In the genomic region with DNA sequence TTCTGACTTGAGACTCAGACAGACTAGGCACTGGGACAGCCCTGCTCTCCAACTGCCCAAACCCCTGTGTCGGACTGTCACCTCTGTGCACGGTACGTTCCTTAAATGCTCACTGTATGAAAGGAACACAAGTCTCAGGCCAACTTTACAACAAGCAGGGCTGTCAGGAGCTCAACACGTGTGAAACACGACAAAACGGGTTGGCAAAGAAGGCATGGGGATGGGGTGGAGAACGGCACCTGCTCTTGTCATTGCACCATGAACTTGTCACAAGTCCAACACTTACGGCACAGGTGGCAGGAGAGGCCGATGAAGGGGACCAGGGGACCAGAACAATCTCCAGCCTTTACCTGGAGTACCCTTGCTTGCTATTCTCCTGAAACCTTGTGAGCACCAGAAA, we compare ENCODE assay signal across 27 mouse cellular contexts.
DNase-seq lines count a peak whose midpoint lies in the region; ATAC-seq and TF ChIP-seq lines count a peak whose summit lies in the region.
"Had no signal": no experiment of that assay in that cellular context is flagged by ENCODE, and none has a peak within 500 bp of the region (broad histone marks: within the 10 kb centered on the region; RNA-seq: fewer than 3 reads in every experiment).

No protein-coding gene starts in this region.

- H3K4me1 ChIP-seq in kidney, postnatal 0 days (replicated peaks; ENCODE audit: insufficient read depth, low read length): no peaks in the 10 kb centered on the region; the same call in 1 of the 2 replicates
- H3K4me1 ChIP-seq in intestine, embryonic 16.5 days (ENCODE audit: control insufficient read depth, insufficient read depth, low read length): peaks cover 23% of the 10 kb centered on the region
- peaks cover 18% of the 10 kb centered on the region for H3K4me1 ChIP-seq in liver, embryonic 12.5 days
- H3K4me1 ChIP-seq in small intestine, adult 2 months (ENCODE audit: control insufficient read depth, insufficient read depth, insufficient read length, low read length): peaks cover 15% of the 10 kb centered on the region; the same call in 1 of the 2 replicates
- peaks cover 16% of the 10 kb centered on the region for H3K4me1 ChIP-seq in cerebellum, adult 2 months (ENCODE audit: control insufficient read depth, insufficient read depth, low read length)
- H3K4me1 ChIP-seq: hindbrain, embryonic 15.5 days; limb, embryonic 10.5 days had no signal

- peaks cover 19% of the 10 kb centered on the region for H3K36me3 ChIP-seq in kidney, postnatal 0 days (ENCODE audit: insufficient read depth, low read length)
- H3K36me3 ChIP-seq in intestine, embryonic 16.5 days (ENCODE audit: control insufficient read depth, insufficient read depth, low read length): peaks cover 10% of the 10 kb centered on the region; the same call in 1 of the 2 replicates
- H3K36me3 ChIP-seq in liver, embryonic 12.5 days: peaks cover 89% of the 10 kb centered on the region
- peaks cover 47% of the 10 kb centered on the region for H3K36me3 ChIP-seq in small intestine, adult 2 months (ENCODE audit: control insufficient read depth, insufficient read depth, low read length)

- 0 out of 2 replicates have a peak overlapping the region, but pooled peaks have one; percentile 4 for H3K9ac ChIP-seq in kidney, postnatal 0 days (ENCODE audit: low read depth, low read length)
- H3K9ac ChIP-seq in intestine, embryonic 16.5 days (ENCODE audit: low read depth, low read length): peak overlapping the region; percentile 25; the same call in 1 of the 2 replicates
- no peak overlapping the region for H3K9ac ChIP-seq in liver, embryonic 12.5 days
- H3K9ac ChIP-seq: hindbrain, embryonic 15.5 days; limb, embryonic 15.5 days; lung, embryonic 15.5 days; midbrain, embryonic 13.5 days; neural tube, embryonic 15.5 days had no signal

- no peak overlapping the region for H3K4me2 ChIP-seq in kidney, postnatal 0 days (ENCODE audit: low read length)
- H3K4me2 ChIP-seq in intestine, embryonic 16.5 days (ENCODE audit: low read depth, low read length): peak overlapping the region; percentile 11; the same call in 1 of the 2 replicates
- no peak overlapping the region for H3K4me2 ChIP-seq in liver, embryonic 12.5 days
- H3K4me2 ChIP-seq: hindbrain, embryonic 15.5 days; limb, embryonic 15.5 days; lung, embryonic 15.5 days; midbrain, embryonic 13.5 days; neural tube, embryonic 15.5 days had no signal

- no peaks in the 10 kb centered on the region for H3K27me3 ChIP-seq in kidney, postnatal 0 days (ENCODE audit: insufficient read depth, low read length)
- no peaks in the 10 kb centered on the region for H3K27me3 ChIP-seq in intestine, embryonic 16.5 days (replicated peaks; ENCODE audit: control insufficient read depth, insufficient read depth, low read length)
- H3K27me3 ChIP-seq in liver, embryonic 12.5 days (replicated peaks): no peaks in the 10 kb centered on the region
- H3K27me3 ChIP-seq in small intestine, adult 2 months (ENCODE audit: control insufficient read depth, insufficient read depth, low read length): no peaks in the 10 kb centered on the region
- H3K27me3 ChIP-seq in cerebellum, adult 2 months (ENCODE audit: control insufficient read depth, insufficient read depth, low read length): no peaks in the 10 kb centered on the region
- H3K27me3 ChIP-seq: hindbrain, embryonic 15.5 days; limb, embryonic 15.5 days; lung, embryonic 15.5 days; midbrain, embryonic 13.5 days; neural tube, embryonic 15.5 days had no signal

- H3K27ac ChIP-seq in kidney, postnatal 0 days: peak overlapping the region; percentile 40
- H3K27ac ChIP-seq in intestine, embryonic 16.5 days (ENCODE audit: low read length): peak overlapping the region; percentile 81
- H3K27ac ChIP-seq in liver, embryonic 12.5 days: 0 out of 2 replicates have a peak overlapping the region, but pooled peaks have one; percentile 5
- peak overlapping the region; percentile 45; the same call in 1 of the 2 replicates for H3K27ac ChIP-seq in small intestine, adult 2 months (ENCODE audit: insufficient read depth, low read depth, low read length)
- no peak overlapping the region for H3K27ac ChIP-seq in cerebellum, adult 2 months (ENCODE audit: insufficient read depth, low read length)
- H3K27ac ChIP-seq: heart, adult 2 months; hindbrain, embryonic 10.5 days; hindbrain, embryonic 15.5 days; limb, embryonic 10.5 days; limb, embryonic 15.5 days; lung, embryonic 15.5 days; midbrain, embryonic 13.5 days; neural tube, embryonic 15.5 days had no signal

- no peaks in the 10 kb centered on the region for H3K9me3 ChIP-seq in kidney, postnatal 0 days (replicated peaks; ENCODE audit: low read length)
- H3K9me3 ChIP-seq in intestine, embryonic 16.5 days (ENCODE audit: control insufficient read depth, low read length): no peaks in the 10 kb centered on the region
- H3K9me3 ChIP-seq in liver, embryonic 12.5 days (replicated peaks): no peaks in the 10 kb centered on the region
- H3K9me3 ChIP-seq: hindbrain, embryonic 10.5 days; hindbrain, embryonic 15.5 days; limb, embryonic 10.5 days; limb, embryonic 15.5 days; lung, embryonic 15.5 days; midbrain, embryonic 13.5 days; neural tube, embryonic 15.5 days had no signal

- TF ChIP-seq POLR2A in small intestine, adult 2 months (IDR thresholded peaks at IDR 0.05; ENCODE audit: low read depth, low read length): no peak
- no peak for TF ChIP-seq POLR2A in cerebellum, adult 2 months (IDR thresholded peaks at IDR 0.05; ENCODE audit: borderline replicate concordance, insufficient read depth, low read length)

- no peak for TF ChIP-seq CTCF in kidney, postnatal 0 days (IDR thresholded peaks at IDR 0.05; ENCODE audit: low read depth)
- no peak for TF ChIP-seq CTCF in small intestine, adult 2 months (IDR thresholded peaks at IDR 0.05; ENCODE audit: extremely low read depth, insufficient read length, insufficient replicate concordance, low read depth, low read length)
- no peak for TF ChIP-seq CTCF in cerebellum, adult 2 months (IDR thresholded peaks at IDR 0.05; ENCODE audit: borderline replicate concordance, insufficient read depth, low read depth, low read length)

- no peak for ATAC-seq in kidney, postnatal 0 days (replicated peaks; ENCODE audit: low FRiP score, low read depth)
- peak; percentile 32 for ATAC-seq in intestine, embryonic 16.5 days
- 0 out of 2 replicates have a peak, but pooled peaks have one; percentile 2 for ATAC-seq in liver, embryonic 12.5 days
- ATAC-seq: CD4-positive, CD25-positive, alpha-beta regulatory T cell, adult 4 months; forebrain, embryonic 16.5 days; inflammation-experienced regulatory T-cells, adult 6 months; midbrain, embryonic 13.5 days had no signal

- H3K4me3 ChIP-seq in kidney, postnatal 0 days (replicated peaks; ENCODE audit: low read depth, low read length): no peak overlapping the region
- H3K4me3 ChIP-seq in intestine, embryonic 16.5 days (ENCODE audit: low read length): no peak overlapping the region
- no peak overlapping the region for H3K4me3 ChIP-seq in liver, embryonic 12.5 days
- no peak overlapping the region for H3K4me3 ChIP-seq in small intestine, adult 2 months (ENCODE audit: low read depth, low read length)
- no peak overlapping the region for H3K4me3 ChIP-seq in cerebellum, adult 2 months (replicated peaks; ENCODE audit: insufficient read depth, low read depth, low read length)
- H3K4me3 ChIP-seq: erythroblast, embryonic 14.5 days; heart, adult 2 months; hindbrain, embryonic 10.5 days; hindbrain, embryonic 15.5 days; limb, embryonic 10.5 days; limb, embryonic 15.5 days; lung, embryonic 15.5 days; midbrain, embryonic 13.5 days; neural tube, embryonic 15.5 days had no signal

- WGBS in kidney, postnatal 0 days: 90% methylated on average over 9 of the region's 9 CpGs
- 62% methylated on average over 9 of the region's 9 CpGs for WGBS in intestine, embryonic 16.5 days
- 91% methylated on average over 9 of the region's 9 CpGs for WGBS in liver, embryonic 12.5 days (ENCODE audit: insufficient replicate concordance)
- WGBS in small intestine, adult 2 months: 35% methylated on average over 9 of the region's 9 CpGs
- WGBS in cerebellum, adult 2 months: 78% methylated on average over 9 of the region's 9 CpGs

- DNase-seq in kidney, postnatal 0 days (ENCODE audit: low spot score): no peak
- no peak for DNase-seq in kidney, postnatal 25 days
- no peak for DNase-seq in layer of hippocampus, postnatal 14 days (ENCODE audit: low spot score in 2 of 2)
- DNase-seq in cerebellum, adult 2 months: no peak
- DNase-seq: adrenal gland, postnatal 14 days; cerebellum, adult 11-12 months; cerebellum, postnatal 14 days; heart, adult 2 months; heart, postnatal 14 days; right cerebral cortex, postnatal 25 days; spleen, adult 18-20 months; thymus, adult 2 months; thymus, postnatal 4 days had no signal
